Mouse (Mus musculus) liver, embryonic 14.5 days (tissue): Measurements from ENCODE around the gene Trim25. TPM values are rescaled to one million over a fixed set of nuclear protein-coding genes. Genes with fewer than 3 reads are reported as not detected.

Experiments
- ATAC-seq: fragments of 200-750 bp; cut with Nextera tagmentation; 2 replicates; pipeline ENCODE4 v1.8.0; 2017; ENCODE audit warnings: moderate number of reproducible peaks, mild to moderate bottlenecking, moderate library complexity; ENCODE audit not compliant: insufficient read depth
- DNase-seq, 3 experiments: peaks; one replicate each; pipeline ENCODE4 v3.0.0-alpha.2; 2012 to 2013; ENCODE audit warnings: low read depth in 3 of 3, low spot score in 3 of 3
- H3K27ac ChIP-seq: fragments of 300-500 bp; sonication (generic); 2 replicates; pipeline ENCODE4 v1.5.1; 2014; ENCODE audit warnings: moderate library complexity, mild to moderate bottlenecking, control low read depth, inconsistent platforms
- H3K27me3 ChIP-seq: fragments of 300-500 bp; sonication (generic); 2 replicates; pipeline ENCODE4 v1.6.1; 2014; ENCODE audit warnings: mild to moderate bottlenecking, low read length, moderate library complexity; ENCODE audit not compliant: control insufficient read depth, insufficient read depth
- H3K36me3 ChIP-seq: fragments of 300-500 bp; sonication (generic); replicated peaks from 2 replicates; pipeline ENCODE4 v1.6.1; 2014; ENCODE audit warnings: low read depth; ENCODE audit not compliant: control insufficient read depth, insufficient read depth
- H3K4me1 ChIP-seq, 2 experiments: fragments of 200-500 bp in 1 of 2; fragments of 300-500 bp in 1 of 2; sonication (generic) in 1 of 2; replicated peaks; 2 replicates each; pipeline ENCODE4 v1.6.1; 2012 to 2014; ENCODE audit warnings: antibody characterized with exemption in 1 of 2, inconsistent platforms in 1 of 2, low read length in 1 of 2; ENCODE audit not compliant: control insufficient read depth in 2 of 2, insufficient read depth in 2 of 2
- H3K4me2 ChIP-seq: fragments of 300-500 bp; sonication (generic); 2 replicates; pipeline ENCODE4 v1.6.1; 2014; ENCODE audit warnings: low read depth, mild to moderate bottlenecking, control low read depth, moderate library complexity
- H3K4me3 ChIP-seq, 2 experiments: fragments of 200-500 bp in 1 of 2; fragments of 300-500 bp in 1 of 2; sonication (generic) in 1 of 2; 2 replicates each; pipeline ENCODE4 v1.5.1; 2012 to 2014; ENCODE audit warnings: low read depth in 2 of 2, low read length in 2 of 2, mild to moderate bottlenecking in 2 of 2, control low read depth in 1 of 2, inconsistent platforms in 1 of 2, moderate library complexity in 1 of 2; ENCODE audit not compliant: insufficient read depth in 1 of 2
- H3K9ac ChIP-seq: fragments of 300-500 bp; sonication (generic); replicated peaks from 2 replicates; pipeline ENCODE4 v1.6.1; 2014; ENCODE audit warnings: mild to moderate bottlenecking, control low read depth, moderate library complexity
- H3K9me3 ChIP-seq: fragments of 300-500 bp; sonication (generic); 2 replicates; pipeline ENCODE4 v1.6.1; 2016; ENCODE audit warnings: low read length, mixed read lengths; ENCODE audit not compliant: control insufficient read depth
- CTCF ChIP-seq: IDR thresholded peaks from 2 replicates; pipeline ENCODE4 v1.5.1; 2016; ENCODE audit warnings: antibody characterized with exemption, low read depth, control low read depth
- EP300 ChIP-seq: IDR thresholded peaks from 2 replicates; pipeline ENCODE4 v1.6.1; 2016; ENCODE audit warnings: antibody characterized with exemption, low read depth
- WGBS: fragments of 180-500 bp; shearing (Covaris S2); extraction: QIAGEN DNeasy Blood & Tissue Kit; methylation state at CpG from one replicate; pipeline ENCODE4 v1.1.7; 2014; ENCODE audit not compliant: insufficient replicate concordance; 5-methylcytosine and 5-hydroxymethylcytosine counted together
- polyA plus RNA-seq, 2 experiments: library from polyadenylated mRNA; depleted of rRNA in 1 of 2; stranded (reverse) in 1 of 2; unstranded in 1 of 2; fragments of >200 nt; fragmentation: Nextera tagmentation in 1 of 2; extraction: Ambion mirVana in 1 of 2; gene quantifications; 2 replicates each; pipeline versions ENCODE4 v1.2.1 to v1.2.3; 2012 to 2014

Gene Trim25
- polyA plus RNA-seq, 2 experiments = 9.5 to 11.0 TPM

DNA sequence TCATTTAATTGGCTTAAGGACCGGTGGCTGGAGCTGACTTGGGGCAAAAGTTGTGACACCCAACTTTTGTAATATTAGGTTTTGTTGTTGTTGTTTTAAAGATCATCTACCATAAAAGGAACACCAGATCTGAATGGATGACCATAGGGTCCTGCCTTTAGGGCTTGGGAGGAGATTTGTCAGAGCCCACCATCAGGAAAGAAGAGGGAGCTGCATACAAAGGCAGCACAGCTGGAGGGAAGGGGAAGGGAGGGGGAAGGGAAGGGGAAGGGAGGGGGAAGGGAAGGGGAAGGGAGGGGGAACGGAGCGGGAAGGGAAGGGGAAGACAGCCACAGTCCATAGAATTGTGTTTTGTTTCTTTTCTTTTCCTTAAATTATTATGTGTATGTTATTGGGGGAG is 770 bp upstream of the Trim25 start:
- DNase-seq (no peak), ATAC-seq (no peak)
- Histone ChIP-seq H3K36me3 (no peaks in the 10 kb centered on the region), H3K27ac (peak overlapping the region; percentile 70; the same call in 1 of the 2 replicates), H3K4me1 (peaks cover 18 to 28% of the 10 kb centered on the region in 2 experiments), H3K9me3 (no peaks in the 10 kb centered on the region), H3K27me3 (no peaks in the 10 kb centered on the region), H3K4me3 (peak overlapping the region in 1 of 2 experiments; percentile 91; a peak in 2 of 4 replicates), H3K9ac (peak overlapping the region; percentile 92), H3K4me2 (peak overlapping the region; percentile 92)
- whole genome bisulfite sequencing = 31% methylated on average over 3 of the region's 3 CpGs
- TF ChIP-seq EP300 = no peak

DNA sequence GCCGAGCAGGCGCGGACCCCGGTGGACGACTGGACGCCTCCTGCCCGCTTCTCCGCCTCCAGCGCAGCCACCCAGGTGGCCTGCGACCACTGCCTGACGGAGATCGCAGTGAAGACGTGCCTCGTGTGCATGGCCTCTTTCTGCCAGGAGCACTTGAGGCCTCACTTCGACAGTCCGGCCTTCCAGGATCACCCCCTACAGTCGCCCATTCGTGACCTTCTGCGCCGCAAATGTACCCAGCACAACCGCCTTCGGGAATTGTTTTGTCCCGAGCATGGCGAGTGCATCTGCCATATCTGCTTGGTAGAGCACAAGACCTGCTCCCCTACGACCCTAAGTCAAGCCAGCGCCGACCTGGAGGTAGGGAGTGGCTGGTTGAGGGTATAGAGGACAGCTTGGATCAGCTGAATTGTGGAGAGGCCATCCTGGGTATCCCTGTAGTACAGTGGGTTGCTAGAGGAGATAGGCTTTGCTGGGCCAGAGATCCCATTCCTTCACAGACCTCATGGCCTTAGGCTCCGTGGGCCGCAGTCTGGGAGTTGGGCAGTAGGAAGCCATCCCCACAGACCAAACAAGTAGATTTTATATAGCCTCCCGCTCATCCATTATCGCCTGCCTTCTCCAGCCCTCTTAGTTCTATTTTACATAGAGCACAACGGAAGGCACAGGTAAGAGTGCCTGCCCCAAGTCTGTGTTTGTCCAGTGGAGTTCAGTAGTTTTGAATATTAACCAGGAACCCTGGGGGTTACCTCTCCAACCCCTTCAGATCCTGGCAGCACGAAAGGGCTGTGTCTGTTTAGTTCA is 749 bp downstream of the Trim25 start:
- Histone ChIP-seq H3K9me3 (no peaks in the 10 kb centered on the region), H3K4me1 (peaks cover 18 to 33% of the 10 kb centered on the region in 2 experiments)
- 3% methylated on average over 33 of the region's 33 CpGs for WGBS

DNA sequence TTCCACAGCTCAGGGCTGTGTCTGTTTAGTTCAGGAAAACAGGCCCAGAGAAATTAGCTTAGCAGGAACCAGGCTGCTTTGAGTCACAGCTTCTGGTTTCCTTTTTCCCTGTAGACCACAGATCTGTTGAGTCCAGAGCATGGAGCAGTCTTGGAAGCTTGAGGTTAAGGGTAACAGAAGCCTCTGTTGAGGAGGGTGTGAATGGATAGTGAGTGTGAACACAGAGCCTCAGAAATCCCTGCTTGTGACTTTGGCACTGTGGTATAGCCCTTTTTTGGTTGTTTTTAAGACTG is 1.3 kb downstream of the Trim25 start:
- DNase-seq (no peak), ATAC-seq (no peak)
- peak overlapping the region; percentile 70 for H3K27ac ChIP-seq
- H3K27me3 ChIP-seq = no peaks in the 10 kb centered on the region
- peak overlapping the region; percentile 92 for H3K9ac ChIP-seq
- peak overlapping the region; percentile 92 for H3K4me2 ChIP-seq
- H3K4me3 ChIP-seq = peak overlapping the region; percentile 73 to 91
- H3K9me3 ChIP-seq = no peaks in the 10 kb centered on the region
- no peak for TF ChIP-seq EP300
- TF ChIP-seq CTCF = no peak
- H3K4me1 ChIP-seq = peaks cover 18 to 34% of the 10 kb centered on the region in 2 experiments
- peaks cover 10% of the 10 kb centered on the region for H3K36me3 ChIP-seq

More for the DNA sequence above, 749 bp downstream of the Trim25 start:
- peak overlapping the region; percentile 73 to 91 for H3K4me3 ChIP-seq
- no peak for TF ChIP-seq CTCF
- H3K9ac ChIP-seq = peak overlapping the region; percentile 92
- ATAC-seq (peak; percentile 50), DNase-seq (no peak)
- peak overlapping the region; percentile 70 for H3K27ac ChIP-seq
- H3K27me3 ChIP-seq = no peaks in the 10 kb centered on the region
- H3K36me3 ChIP-seq = peaks cover 4% of the 10 kb centered on the region
- peak overlapping the region; percentile 92 for H3K4me2 ChIP-seq

DNA sequence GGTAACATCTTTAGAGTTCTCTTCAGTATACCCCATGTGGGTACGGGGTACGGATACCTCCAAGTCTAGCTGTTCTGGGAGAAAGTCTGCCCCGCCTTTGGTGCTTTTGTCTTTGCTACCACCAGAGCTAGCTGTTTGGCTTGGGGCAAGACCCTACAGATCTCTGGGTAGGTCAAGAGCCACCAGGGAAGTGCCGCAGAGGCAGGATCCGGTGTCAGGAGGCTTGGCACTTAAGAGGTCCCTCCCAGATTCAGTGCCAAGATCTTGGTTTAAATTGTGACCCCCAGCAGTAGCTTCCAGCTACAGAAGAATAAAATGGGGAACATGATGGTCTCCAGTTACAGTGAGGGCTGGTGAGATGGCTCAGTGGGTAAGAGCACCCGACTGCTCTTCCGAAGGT is 2.4 kb downstream of the Trim25 start:
- no peaks in the 10 kb centered on the region for H3K27me3 ChIP-seq
- H3K4me3 ChIP-seq = peak overlapping the region; percentile 47 to 91
- peak overlapping the region; percentile 92 for H3K4me2 ChIP-seq
- no peak for TF ChIP-seq CTCF
- TF ChIP-seq EP300 = no peak
- H3K9me3 ChIP-seq = no peaks in the 10 kb centered on the region
- peaks cover 16 to 33% of the 10 kb centered on the region in 2 experiments for H3K4me1 ChIP-seq
- WGBS = 84% methylated on average over 7 of the region's 7 CpGs
- H3K36me3 ChIP-seq = peaks cover 19% of the 10 kb centered on the region
- ATAC-seq (no peak), DNase-seq (no peak)
- peak overlapping the region; percentile 31; the same call in 1 of the 2 replicates for H3K9ac ChIP-seq
- H3K27ac ChIP-seq = no peak overlapping the region

DNA sequence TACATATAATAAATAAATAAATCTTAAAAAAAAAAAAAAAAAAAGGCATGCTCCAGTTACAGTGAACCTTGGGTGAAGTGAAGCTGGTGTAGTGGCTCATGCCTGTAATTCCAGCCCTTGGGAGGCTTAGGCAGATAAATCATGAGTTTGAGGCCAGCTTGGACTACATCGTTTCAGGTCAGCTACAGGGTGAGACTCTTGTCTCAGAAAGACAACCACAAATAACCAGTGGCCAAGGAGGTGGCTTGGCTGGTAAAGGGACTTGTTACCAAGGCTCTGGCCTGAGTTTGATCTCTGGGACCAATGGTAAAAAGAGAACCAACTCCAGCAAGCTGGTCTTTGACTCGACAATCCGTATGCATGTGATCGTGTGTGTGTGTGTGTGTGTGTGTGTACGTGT is 2.9 kb downstream of the Trim25 start:
- Histone ChIP-seq H3K27ac (no peak overlapping the region; the same call in 1 of the 2 replicates), H3K4me3 (peak overlapping the region; percentile 29 to 32)
- 79% methylated on average over 5 of the region's 5 CpGs for WGBS

More for the DNA sequence above, 2.9 kb downstream of the Trim25 start:
- Histone ChIP-seq H3K27me3 (no peaks in the 10 kb centered on the region), H3K36me3 (peaks cover 23% of the 10 kb centered on the region), H3K9me3 (no peaks in the 10 kb centered on the region), H3K4me1 (peaks cover 14 to 32% of the 10 kb centered on the region in 2 experiments), H3K4me2 (peak overlapping the region; percentile 92), H3K9ac (no peak overlapping the region)
- TF ChIP-seq CTCF (no peak), EP300 (no peak)
- ATAC-seq (no peak), DNase-seq (no peak)
